Mouse (Mus musculus) embryonic fibroblast, embryonic 13.5 days (primary cell): ENCODE data around the gene Ccdc27.

Source experiments
- CTCF ChIP-seq: IDR thresholded peaks from 2 replicates; pipeline ENCODE4 v1.5.1; 2011; ENCODE audit warnings: mild to moderate bottlenecking, control low read depth, low read length, moderate library complexity, borderline replicate concordance; ENCODE audit not compliant: insufficient read depth
- POLR2A ChIP-seq: IDR thresholded peaks from 2 replicates; pipeline ENCODE4 v1.6.1; 2011; ENCODE audit warnings: low read depth, mild to moderate bottlenecking, control low read depth, low read length, moderate library complexity

- TF ChIP-seq CTCF: no peak
- TF ChIP-seq POLR2A: no peak
These were observed 16.1 kb downstream of the Ccdc27 start for GRCm38 (mm10) chr4:154026441-154026761.
